Mouse (Mus musculus) duodenum, adult 2 months (tissue): ENCODE data around the gene Gm20547. TPM values are rescaled to one million over a fixed set of nuclear protein-coding genes. Genes with fewer than 3 reads are reported as not detected.

Experiments used
- polyA plus RNA-seq: library from polyadenylated mRNA; depleted of rRNA; stranded (reverse); fragments of >200 nt; gene quantifications from 2 replicates; pipeline ENCODE4 v1.2.3, GENCODE M21; 2012; ENCODE audit warnings: low replicate concordance; rRNA removed

The Gm20547 gene
- polyA plus RNA-seq = not detected in 2 replicates

DNA sequence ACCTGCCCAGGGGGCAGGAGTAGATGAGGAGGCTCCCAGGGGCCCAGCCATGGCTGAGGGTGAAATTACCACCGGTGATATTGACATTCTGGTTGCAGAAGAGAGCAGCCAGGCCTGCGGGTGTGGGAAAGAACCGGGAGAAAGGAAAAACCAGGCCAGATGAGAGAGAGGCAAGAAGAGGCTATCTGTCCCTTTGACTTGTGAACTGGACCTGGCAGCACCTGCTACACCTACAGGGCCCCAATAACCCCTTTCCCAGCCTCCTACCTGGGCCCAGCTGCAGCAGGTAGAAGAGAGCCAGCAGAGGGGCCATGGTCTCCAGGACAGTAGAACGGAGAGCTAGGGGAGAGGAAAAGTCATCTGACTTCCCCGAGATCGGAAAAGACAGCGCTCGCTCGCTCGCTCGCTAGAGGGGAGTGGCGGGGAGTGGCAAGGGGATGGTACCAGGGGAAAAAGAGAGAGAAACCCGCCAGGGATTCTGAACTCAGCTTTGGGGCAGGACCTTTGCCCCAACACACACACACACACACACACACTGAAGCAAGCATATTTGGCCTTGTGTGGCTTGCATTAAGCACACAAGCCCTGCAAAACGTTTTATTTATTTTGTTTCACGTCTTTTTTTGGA, at the start of gene Gm20547:
Gene Gm20547 (minus strand): TSS at position 360 of the 628 bp plus-strand sequence.

DNA sequence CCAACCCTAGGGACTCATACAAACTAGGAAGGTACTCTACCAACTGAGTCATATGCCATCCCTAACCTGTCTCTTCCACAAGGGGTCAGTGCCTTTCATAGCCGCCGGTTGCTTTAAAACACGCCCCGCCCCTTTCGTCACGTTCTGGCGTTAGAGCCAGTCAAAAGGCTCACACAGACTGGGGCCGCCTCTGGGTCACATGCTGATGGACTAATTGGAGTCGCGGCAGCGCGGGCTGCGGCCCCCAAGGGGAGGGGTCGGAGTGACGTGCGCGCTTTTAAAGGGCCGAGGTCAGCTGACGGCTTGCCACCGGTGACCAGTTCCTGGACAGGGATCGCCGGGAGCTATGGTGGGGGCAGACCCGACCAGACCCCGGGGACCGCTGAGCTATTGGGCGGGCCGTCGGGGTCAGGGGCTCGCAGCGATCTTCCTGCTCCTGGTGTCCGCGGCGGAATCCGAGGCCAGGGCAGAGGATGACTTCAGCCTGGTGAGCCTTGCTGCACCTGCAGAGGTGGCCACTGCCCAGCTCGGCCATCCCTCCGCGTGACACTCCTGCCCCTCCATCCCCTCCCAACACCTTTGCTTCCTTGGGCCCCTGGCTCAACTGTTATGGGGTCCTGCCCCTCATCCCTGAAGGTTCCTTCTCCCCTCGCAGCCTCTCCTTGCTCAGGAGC, 49.4 kb upstream of the Gm20547 start, which contains the start of gene Neu1:
Gene Neu1 (plus strand): TSS at position 193 of the 674 bp plus-strand sequence.

DNA sequence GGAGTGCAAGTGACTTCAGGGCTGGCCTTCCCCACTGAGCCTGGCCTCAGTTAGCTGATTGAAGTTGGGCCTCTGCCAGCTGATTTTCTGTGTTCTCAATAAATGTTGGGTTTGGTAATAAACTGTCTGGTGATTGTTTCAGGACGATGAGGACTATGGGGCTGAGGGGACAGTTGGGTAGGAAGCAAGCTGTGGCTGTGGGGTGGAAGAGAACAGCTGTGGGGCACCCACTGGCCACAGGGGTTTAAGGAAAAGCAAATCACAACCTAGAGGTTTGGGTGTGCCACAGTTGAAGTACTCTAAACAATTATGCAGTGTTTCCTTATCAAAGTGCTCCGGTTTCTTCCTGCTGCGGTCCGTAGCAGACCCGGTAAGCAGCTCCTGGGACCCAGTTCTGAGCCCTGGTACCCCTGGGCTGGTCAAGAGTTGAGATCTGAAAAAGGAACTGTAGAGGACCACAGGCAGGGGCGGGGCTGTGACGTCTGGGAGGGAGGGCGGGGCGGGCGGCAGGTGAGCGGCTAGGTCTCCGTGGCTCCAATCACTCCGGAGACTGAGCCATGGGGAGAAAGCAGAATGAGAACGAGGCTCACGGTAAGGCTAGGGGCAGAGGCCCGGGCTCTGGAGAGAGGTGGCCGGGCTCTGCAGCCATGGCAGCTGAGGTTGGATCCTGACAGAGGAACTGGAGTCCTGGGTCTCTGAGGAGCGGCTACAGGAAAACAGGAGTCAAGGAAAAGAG, 32.3 kb upstream of the Gm20547 start, which contains the start of gene Slc44a4:
Gene Slc44a4 (plus strand): TSS at position 537 of the 736 bp plus-strand sequence.

DNA sequence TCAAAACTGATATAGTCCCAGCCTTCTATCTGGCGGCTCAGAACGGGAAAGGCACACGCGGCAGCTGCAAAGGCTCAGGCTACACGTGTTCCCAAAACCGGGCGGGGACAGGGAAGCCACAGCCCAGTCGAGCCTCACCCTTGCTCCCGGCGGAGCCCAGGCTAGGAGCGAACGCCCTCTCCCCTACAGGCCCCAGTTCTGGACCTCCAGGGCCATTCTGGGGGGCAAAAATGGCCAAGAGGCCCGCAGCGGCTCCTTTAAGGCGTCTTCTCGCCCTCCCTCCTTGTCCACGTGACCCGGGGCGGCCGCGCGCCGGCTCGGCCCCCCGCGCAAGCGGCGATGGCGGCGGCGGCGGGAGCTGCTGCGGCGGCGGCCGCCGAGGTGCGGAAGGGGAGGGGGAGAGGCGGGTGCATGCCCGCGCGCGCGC, 16.3 kb upstream of the Gm20547 start, which contains the start of the genes C2 and Ehmt2:
Gene C2 (minus strand): TSS at position 106 of the 427 bp plus-strand sequence.
Gene Ehmt2 (plus strand): TSS at position 310 of the 427 bp plus-strand sequence.

DNA sequence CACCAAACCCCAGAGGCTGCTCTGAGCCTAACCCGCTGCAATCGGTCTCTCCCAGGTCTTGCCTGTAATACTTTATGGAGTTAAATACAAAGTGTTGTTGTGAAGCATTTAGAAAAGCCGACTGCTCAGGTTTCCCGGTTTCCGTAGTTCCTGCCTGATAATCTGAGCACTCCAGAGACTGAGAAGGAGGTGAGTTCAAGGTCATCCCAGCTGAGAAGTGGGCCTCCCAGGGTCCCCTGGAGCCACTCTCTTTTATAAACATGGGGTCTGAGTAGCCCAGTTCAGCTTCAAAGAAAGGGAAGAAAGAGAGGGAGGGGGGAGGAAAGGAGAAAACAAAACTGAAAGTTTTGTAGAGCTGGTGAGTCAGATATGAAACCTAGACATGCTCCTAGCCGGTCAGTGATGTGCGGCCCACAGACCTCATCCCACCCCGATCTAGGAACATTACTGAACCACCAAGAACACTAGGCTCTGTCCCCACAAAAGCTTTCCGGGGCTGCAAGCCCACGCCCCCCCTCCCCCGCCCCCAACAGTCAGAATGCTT, 2.4 kb downstream of the Gm20547 start, which contains the start of gene Zbtb12:
Gene Zbtb12 (plus strand): TSS at position 148 of the 544 bp plus-strand sequence.

DNA sequence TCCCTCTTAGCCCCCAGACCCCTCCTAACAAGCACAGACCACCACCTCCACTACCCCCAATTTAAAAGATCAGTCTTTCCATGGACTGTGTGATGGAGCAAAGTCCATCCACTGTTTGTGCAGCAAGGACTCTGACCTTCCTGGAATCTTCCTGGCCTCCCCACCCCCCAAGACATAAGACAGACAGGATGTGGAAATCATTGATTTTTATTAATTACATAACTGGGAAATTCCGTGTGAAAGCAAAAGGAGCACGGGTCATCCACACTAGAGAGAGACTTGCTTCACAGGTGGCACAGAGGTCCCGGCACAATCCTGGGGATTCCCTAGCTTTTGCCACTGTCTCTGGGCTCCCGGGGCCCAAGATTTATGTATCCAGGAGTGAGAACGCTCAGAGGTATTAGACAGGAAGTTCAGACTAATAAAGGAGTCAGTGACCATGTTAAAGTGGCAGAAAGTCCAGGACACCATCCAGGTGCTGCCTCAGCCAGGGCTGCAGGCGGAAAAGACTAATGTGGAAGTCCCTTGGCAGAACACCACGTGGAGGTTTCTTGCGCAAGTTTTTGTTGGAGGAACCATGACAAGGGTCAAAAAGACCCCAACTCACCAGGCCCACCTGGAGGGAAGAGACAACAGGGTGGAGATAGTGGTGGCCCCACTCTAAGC, 19.3 kb downstream of the Gm20547 start, which contains the start of gene Cfb:
Gene Cfb (minus strand): TSS at position 103 of the 666 bp plus-strand sequence.

DNA sequence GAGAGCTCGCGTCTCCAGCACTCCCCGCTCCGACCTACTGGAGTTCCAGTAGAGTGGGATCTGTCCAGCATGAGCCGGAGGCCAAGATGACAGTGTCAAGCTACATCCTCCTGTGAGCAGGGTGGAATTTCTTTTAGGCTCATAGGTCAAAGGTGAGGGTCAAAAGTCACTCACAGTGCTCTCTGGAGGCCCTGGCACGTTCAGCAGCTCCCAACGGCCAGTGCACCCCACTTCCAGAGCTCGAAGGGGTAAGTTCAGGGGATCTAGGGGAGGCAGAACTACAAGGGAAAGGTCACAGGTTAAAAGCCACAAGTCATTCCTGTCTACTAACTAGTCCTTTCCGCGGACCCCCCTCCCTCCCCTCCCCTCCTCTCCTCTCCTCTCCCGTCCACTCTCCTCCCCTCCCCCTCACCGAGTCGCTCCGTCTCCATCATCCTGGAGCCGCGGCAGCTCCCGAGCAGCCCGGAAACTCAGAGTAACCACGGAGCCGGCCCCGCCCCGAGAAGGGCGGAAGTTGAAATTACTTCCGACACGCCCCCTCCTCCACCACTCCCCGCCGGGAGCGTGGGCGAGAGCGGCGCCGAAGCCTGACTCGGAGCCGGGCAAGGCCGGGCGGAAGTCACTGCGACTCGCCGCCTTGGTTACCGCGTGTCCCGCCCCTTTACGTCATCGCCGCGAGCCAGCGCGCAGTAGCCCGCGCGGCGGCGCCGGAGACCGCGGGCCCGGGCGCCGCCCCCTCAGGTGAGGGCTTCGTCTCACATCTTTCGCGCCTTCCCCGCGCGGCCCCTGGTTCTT, 31.9 kb downstream of the Gm20547 start, which contains the start of the genes Skiv2l and Nelfe:
Gene Skiv2l (minus strand): TSS at position 489 of the 795 bp plus-strand sequence.
Gene Nelfe (plus strand): TSS at position 670 of the 795 bp plus-strand sequence.

DNA sequence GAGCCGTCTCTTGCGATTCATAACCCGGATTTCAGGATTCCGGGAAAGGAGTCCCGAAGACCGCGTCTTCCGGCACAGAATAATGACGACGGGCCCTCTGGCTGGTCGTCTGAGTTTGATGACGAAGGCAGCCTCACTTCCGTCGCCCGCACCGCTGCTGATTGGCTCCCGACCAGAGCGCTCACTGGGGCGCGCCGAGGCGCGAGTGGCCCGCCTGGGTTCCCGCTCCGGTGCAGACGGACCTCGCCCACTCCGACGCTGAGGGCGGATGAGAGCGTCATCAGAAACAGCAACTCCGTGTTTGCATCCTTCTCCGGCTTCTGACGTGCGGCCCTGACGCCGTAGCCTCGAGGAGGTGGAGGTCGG, 45.0 kb downstream of the Gm20547 start, which contains the start of the genes Stk19 and Dxo:
Gene Stk19 (minus strand): TSS at position 90 of the 366 bp plus-strand sequence.
Gene Dxo (plus strand): TSS at position 164 of the 366 bp plus-strand sequence.

Other genes with a start within 250 kb of the Gm20547 start
- 1.8 and 2.4 TPM in 2 replicates for gene Fkbpl, start 237.3 kb downstream of the Gm20547 start, polyA plus RNA-seq
- 67.2 and 71.2 TPM in 2 replicates for gene Atf6b, start 234.9 kb downstream of the Gm20547 start, polyA plus RNA-seq
- gene Tnxb, start 211.5 kb downstream of the Gm20547 start, polyA plus RNA-seq = 10.1 and 15.3 TPM in 2 replicates
- 13.4 and 20.2 TPM in 2 replicates for gene C4b, start 138.2 kb downstream of the Gm20547 start, polyA plus RNA-seq
- gene Cyp21a1, start 77.5 kb downstream of the Gm20547 start, polyA plus RNA-seq = 4.3 and 8.4 TPM in 2 replicates
- gene Stk19, start 45.1 kb downstream of the Gm20547 start, polyA plus RNA-seq = 55.2 and 59.8 TPM in 2 replicates
- 63.9 and 83.5 TPM in 2 replicates for gene Dxo, start 45.0 kb downstream of the Gm20547 start, polyA plus RNA-seq
- gene Skiv2l, start 31.8 kb downstream of the Gm20547 start, polyA plus RNA-seq = 66.9 and 74.8 TPM in 2 replicates
- 14.9 and 36.1 TPM in 2 replicates for gene Nelfe, start 31.7 kb downstream of the Gm20547 start, polyA plus RNA-seq
- 16.5 and 49.9 TPM in 2 replicates for gene Cfb, start 19.5 kb downstream of the Gm20547 start, polyA plus RNA-seq
- gene Zbtb12, start 2.6 kb downstream of the Gm20547 start, polyA plus RNA-seq = 6.2 and 6.7 TPM in 2 replicates
- 5.1 and 6.8 TPM in 2 replicates for gene C2, start 16.2 kb upstream of the Gm20547 start, polyA plus RNA-seq
- gene Ehmt2, start 16.4 kb upstream of the Gm20547 start, polyA plus RNA-seq = 206 and 215 TPM in 2 replicates
- gene Slc44a4, start 32.4 kb upstream of the Gm20547 start, polyA plus RNA-seq = 74.7 and 81.1 TPM in 2 replicates
- gene Neu1, start 49.2 kb upstream of the Gm20547 start, polyA plus RNA-seq = 40.9 and 52.9 TPM in 2 replicates
- gene Hspa1b, start 77.2 kb upstream of the Gm20547 start, polyA plus RNA-seq = 5.4 and 9.5 TPM in 2 replicates
- not detected in 2 replicates for gene Gm20481, start 87.9 kb upstream of the Gm20547 start, polyA plus RNA-seq
- 4.9 and 6.7 TPM in 2 replicates for gene Hspa1a, start 90.1 kb upstream of the Gm20547 start, polyA plus RNA-seq
- gene Hspa1l, start 90.7 kb upstream of the Gm20547 start, polyA plus RNA-seq = 0.15 and 0.22 TPM in 2 replicates
- 88.2 and 110 TPM in 2 replicates for gene Lsm2, start 99.8 kb upstream of the Gm20547 start, polyA plus RNA-seq
- gene Vars, start 118.9 kb upstream of the Gm20547 start, polyA plus RNA-seq = 142 and 150 TPM in 2 replicates
- 1.6 and 2.0 TPM in 2 replicates for gene Vwa7, start 134.5 kb upstream of the Gm20547 start, polyA plus RNA-seq
- 0.41 and 0.69 TPM in 2 replicates for gene Sapcd1, start 146.0 kb upstream of the Gm20547 start, polyA plus RNA-seq
- 2.0 and 5.6 TPM in 2 replicates for gene Msh5, start 164.7 kb upstream of the Gm20547 start, polyA plus RNA-seq
- gene Clic1, start 167.9 kb upstream of the Gm20547 start, polyA plus RNA-seq = 133 and 202 TPM in 2 replicates
- gene Ddah2, start 177.0 kb upstream of the Gm20547 start, polyA plus RNA-seq = 13.4 and 17.5 TPM in 2 replicates
- 0.85 and 7.5 TPM in 2 replicates for gene Ly6g6c, start 183.3 kb upstream of the Gm20547 start, polyA plus RNA-seq
- 0.18 and 0.55 TPM in 2 replicates for gene Mpig6b, start 184.1 kb upstream of the Gm20547 start, polyA plus RNA-seq
- 0.15 and 29.8 TPM in 2 replicates for gene Ly6g6e, start 194.9 kb upstream of the Gm20547 start, polyA plus RNA-seq
- 5.8 and 13.6 TPM in 2 replicates for gene Ly6g6d, start 196.0 kb upstream of the Gm20547 start, polyA plus RNA-seq
- gene Ly6g6f, start 203.6 kb upstream of the Gm20547 start, polyA plus RNA-seq = 3.3 and 4.6 TPM in 2 replicates
- 135 and 240 TPM in 2 replicates for gene Abhd16a, start 207.2 kb upstream of the Gm20547 start, polyA plus RNA-seq
- gene Ly6g5c, start 226.2 kb upstream of the Gm20547 start, polyA plus RNA-seq = not detected in 2 replicates
- gene Ly6g5b, start 233.4 kb upstream of the Gm20547 start, polyA plus RNA-seq = 1.7 TPM in 2 replicates
- gene Gpank1, start 239.4 kb upstream of the Gm20547 start, polyA plus RNA-seq = 15.1 and 26.1 TPM in 2 replicates
- gene Csnk2b, start 240.0 kb upstream of the Gm20547 start, polyA plus RNA-seq = 334 and 557 TPM in 2 replicates
- 21.5 and 30.6 TPM in 2 replicates for gene D17H6S53E, start 244.3 kb upstream of the Gm20547 start, polyA plus RNA-seq